Mouse (Mus musculus): ENCODE data around the gene Fars2.

The Fars2 gene

GRCm38 (mm10) chr13:36578569-36579333, 461.5 kb downstream of the Fars2 start:
- no peak for DNase-seq (ENCODE audit: low spot score in 2 of 2)

- no peak for DNase-seq (ENCODE audit: low spot score in 2 of 2)
Measured at GRCm38 (mm10) chr13:36582406-36583070, 465.3 kb downstream of the Fars2 start.

GRCm38 (mm10) chr13:36583481-36584151, 466.4 kb downstream of the Fars2 start:
- no peak for DNase-seq (ENCODE audit: low spot score in 2 of 2)

GRCm38 (mm10) chr13:36584197-36584596, 467.0 kb downstream of the Fars2 start:
- DNase-seq (ENCODE audit: low spot score in 2 of 2): no peak

- DNase-seq (ENCODE audit: low spot score in 2 of 2): no peak
Measured at GRCm38 (mm10) chr13:36589092-36589491, 471.9 kb downstream of the Fars2 start.

- no peak for DNase-seq (ENCODE audit: low spot score in 2 of 2)
Measured at GRCm38 (mm10) chr13:36592291-36592690, 475.1 kb downstream of the Fars2 start.

GRCm38 (mm10) chr13:36606717-36607116, 489.5 kb downstream of the Fars2 start:
- no peak for DNase-seq (ENCODE audit: low spot score in 2 of 2)

GRCm38 (mm10) chr13:36607871-36608270, 490.7 kb downstream of the Fars2 start:
- DNase-seq (ENCODE audit: low spot score in 2 of 2): no peak

- no peak for DNase-seq (ENCODE audit: low spot score in 2 of 2)
Measured at GRCm38 (mm10) chr13:36610426-36610825, 493.2 kb downstream of the Fars2 start.

- no peak for DNase-seq (ENCODE audit: low spot score in 2 of 2)
Measured at GRCm38 (mm10) chr13:36612785-36613750, 495.9 kb downstream of the Fars2 start.

- DNase-seq (ENCODE audit: low spot score in 2 of 2): no peak
Measured at GRCm38 (mm10) chr13:36620498-36621332, 503.5 kb downstream of the Fars2 start.

GRCm38 (mm10) chr13:36621333-36621659, 504.1 kb downstream of the Fars2 start:
- DNase-seq (ENCODE audit: low spot score in 2 of 2): no peak

- no peak for DNase-seq (ENCODE audit: low spot score in 2 of 2)
Measured at GRCm38 (mm10) chr13:36623556-36623955, 506.3 kb downstream of the Fars2 start.

- no peak for DNase-seq (ENCODE audit: low spot score in 2 of 2)
Measured at GRCm38 (mm10) chr13:36629154-36629553, 511.9 kb downstream of the Fars2 start.

- no peak for DNase-seq (ENCODE audit: low spot score in 2 of 2)
Measured at GRCm38 (mm10) chr13:36648257-36648656, 531.0 kb downstream of the Fars2 start.

GRCm38 (mm10) chr13:36654251-36654650, 537.0 kb downstream of the Fars2 start:
- DNase-seq (ENCODE audit: low spot score in 2 of 2): no peak

GRCm38 (mm10) chr13:36679345-36679744, 562.1 kb downstream of the Fars2 start:
- DNase-seq (ENCODE audit: low spot score in 2 of 2): no peak

GRCm38 (mm10) chr13:36680690-36681355, 563.6 kb downstream of the Fars2 start:
- DNase-seq (ENCODE audit: low spot score in 2 of 2): no peak

- no peak for DNase-seq (ENCODE audit: low spot score in 2 of 2)
Measured at GRCm38 (mm10) chr13:36683581-36683980, 566.4 kb downstream of the Fars2 start.

GRCm38 (mm10) chr13:36695516-36696201, 578.4 kb downstream of the Fars2 start:
- no peak for DNase-seq (ENCODE audit: low spot score in 2 of 2)

Measured in spleen, postnatal 36 days (tissue).